Mouse (Mus musculus) midbrain, postnatal 0 days (tissue): ENCODE results near the gene Mycbp2. TPM values are rescaled to one million over a fixed set of nuclear protein-coding genes. Genes with fewer than 3 reads are reported as not detected.

Experiments
- ATAC-seq: fragments of 200-750 bp; cut with Nextera tagmentation; 2 replicates; pipeline ENCODE4 v1.8.0; 2017; ENCODE audit warnings: moderate number of reproducible peaks, mild to moderate bottlenecking, moderate TSS enrichment, moderate library complexity; ENCODE audit not compliant: low FRiP score
- DNase-seq: peaks from one replicate; pipeline ENCODE4 v3.0.0-alpha.2; 2015; ENCODE audit warnings: low spot score
- H3K27ac ChIP-seq: fragments of 300-500 bp; sonication (generic); 2 replicates; pipeline ENCODE4 v1.5.1; 2014; ENCODE audit warnings: low read depth, mild to moderate bottlenecking, low read length, mixed read lengths
- H3K27me3 ChIP-seq: fragments of 300-500 bp; sonication (generic); 2 replicates; pipeline ENCODE4 v1.6.1; 2014; ENCODE audit warnings: low read length, control low read depth, mixed read lengths; ENCODE audit not compliant: insufficient read depth
- H3K36me3 ChIP-seq: fragments of 300-500 bp; sonication (generic); 2 replicates; pipeline ENCODE4 v1.6.1; 2014; ENCODE audit warnings: low read length, control low read depth, mixed read lengths; ENCODE audit not compliant: insufficient read depth
- H3K4me1 ChIP-seq: fragments of 300-500 bp; sonication (generic); 2 replicates; pipeline ENCODE4 v1.6.1; 2014; ENCODE audit warnings: mild to moderate bottlenecking, control low read depth, antibody characterized with exemption, low read length, mixed read lengths; ENCODE audit not compliant: insufficient read depth
- H3K4me2 ChIP-seq: fragments of 300-500 bp; sonication (generic); 2 replicates; pipeline ENCODE4 v1.6.1; 2014; ENCODE audit warnings: low read depth, mild to moderate bottlenecking, low read length, mixed read lengths; ENCODE audit not compliant: poor library complexity, severe bottlenecking
- H3K4me3 ChIP-seq: fragments of 300-500 bp; sonication (generic); 2 replicates; pipeline ENCODE4 v1.5.1; 2014; ENCODE audit warnings: low read depth, mild to moderate bottlenecking, low read length, moderate library complexity
- H3K9ac ChIP-seq: fragments of 300-500 bp; sonication (generic); replicated peaks from 2 replicates; pipeline ENCODE4 v1.6.1; 2014; ENCODE audit warnings: mild to moderate bottlenecking, low read length, moderate library complexity, mixed read lengths; ENCODE audit not compliant: poor library complexity, severe bottlenecking
- H3K9me3 ChIP-seq: fragments of 300-500 bp; sonication (generic); 2 replicates; pipeline ENCODE4 v1.6.1; 2016; ENCODE audit warnings: low read length, control low read depth
- CTCF ChIP-seq: IDR thresholded peaks from 2 replicates; pipeline ENCODE4 v1.5.1; 2016; ENCODE audit warnings: antibody characterized with exemption, mild to moderate bottlenecking
- WGBS: fragments of 180-500 bp; shearing (Covaris S2); extraction: QIAGEN DNeasy Blood & Tissue Kit; methylation state at CpG from one replicate; pipeline ENCODE4 v1.1.7; 2014; 5-methylcytosine and 5-hydroxymethylcytosine counted together
- polyA plus RNA-seq: library from polyadenylated mRNA; unstranded; fragments of >200 nt; fragmentation: Nextera tagmentation; extraction: Ambion mirVana; gene quantifications from 2 replicates; pipeline ENCODE4 v1.2.1, GENCODE M21; 2015
- total RNA-seq: library from RNA; depleted of rRNA; stranded (reverse); fragments of >200 nt; gene quantifications from 2 replicates; pipeline ENCODE4 v1.2.3, GENCODE M21; 2014

Mycbp2 gene
- total and polyA plus RNA-seq, 2 experiments from 2014 or later = 64.2 to 110 TPM

DNA sequence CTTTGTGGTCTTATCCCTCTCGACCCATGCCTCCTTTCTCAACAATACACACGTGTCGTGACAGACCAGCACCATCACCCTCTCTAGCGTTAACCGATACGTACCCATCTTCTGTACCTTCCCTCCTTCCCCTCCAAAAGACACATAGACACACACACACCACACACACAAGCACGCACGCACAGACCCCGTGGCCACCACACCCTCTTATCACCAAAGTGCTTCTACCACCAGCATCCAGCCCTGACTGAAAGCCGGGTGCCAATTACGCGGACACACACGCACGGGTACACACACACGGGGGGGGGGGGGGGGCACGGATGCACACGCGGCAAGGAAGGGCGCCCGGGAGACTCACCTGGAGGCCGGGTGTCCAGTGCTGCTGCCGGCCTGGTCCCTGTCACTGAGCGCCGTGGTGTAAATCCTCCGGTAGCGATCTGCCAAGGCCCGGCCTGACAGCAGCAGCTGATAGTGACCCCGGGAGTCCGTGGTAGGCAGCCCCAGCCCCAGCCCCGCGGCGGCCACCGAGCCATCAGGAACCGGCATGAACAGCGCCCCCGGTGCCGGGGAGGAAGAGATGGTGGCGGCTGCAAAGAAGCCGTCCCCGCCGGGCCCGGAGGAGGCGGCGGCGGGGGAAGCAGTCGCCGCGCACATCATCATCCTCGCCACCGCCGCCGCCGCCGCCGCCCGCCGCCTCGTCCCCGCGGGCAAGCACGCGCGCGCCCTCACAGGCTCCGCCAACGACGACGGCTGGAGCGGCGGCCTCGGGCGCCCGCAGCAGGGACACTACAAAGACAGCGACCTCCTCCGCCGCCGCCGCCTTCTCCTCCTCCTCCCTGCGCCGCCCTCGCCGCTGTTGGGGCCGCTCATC is 521 bp downstream of the Mycbp2 start:
- ATAC-seq (peak; percentile 72), DNase-seq (peak; percentile 53)
- H3K36me3 ChIP-seq = no peaks in the 10 kb centered on the region
- H3K27me3 ChIP-seq = no peaks in the 10 kb centered on the region
- peak; percentile 35 for TF ChIP-seq CTCF
- H3K4me3 ChIP-seq = peak overlapping the region; percentile 78
- H3K4me2 ChIP-seq = peak overlapping the region; percentile 68
- under 1% methylated on average over 74 of the region's 83 CpGs for WGBS
- H3K9ac ChIP-seq = peak overlapping the region; percentile 91
- H3K9me3 ChIP-seq = no peaks in the 10 kb centered on the region
- H3K4me1 ChIP-seq = peaks cover 15% of the 10 kb centered on the region; the same call in 1 of the 2 replicates
- H3K27ac ChIP-seq = peak overlapping the region; percentile 96

DNA sequence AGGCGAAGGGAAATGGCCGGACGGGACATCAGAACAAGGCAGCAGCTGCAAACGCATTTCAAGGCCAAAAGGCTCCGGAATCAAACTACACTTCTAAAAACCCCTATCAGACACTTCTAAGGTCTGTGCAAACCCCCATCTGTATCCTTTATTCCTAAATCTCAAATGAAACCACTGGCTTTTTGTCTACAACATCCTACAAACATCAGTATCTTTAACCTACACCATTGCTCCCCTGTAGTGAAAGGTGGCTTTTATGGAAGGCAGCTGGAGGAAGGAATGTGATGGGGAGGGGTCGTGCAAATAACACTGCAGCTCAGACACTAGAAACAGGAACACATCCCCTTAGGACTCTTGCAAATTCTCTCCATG is 1.1 kb downstream of the Mycbp2 start:
- Histone ChIP-seq H3K36me3 (no peaks in the 10 kb centered on the region), H3K9me3 (no peaks in the 10 kb centered on the region), H3K4me1 (peaks cover 15% of the 10 kb centered on the region; the same call in 1 of the 2 replicates), H3K9ac (peak overlapping the region; percentile 91), H3K27ac (peak overlapping the region; percentile 96), H3K27me3 (no peaks in the 10 kb centered on the region), H3K4me3 (peak overlapping the region; percentile 78), H3K4me2 (peak overlapping the region; percentile 68)
- WGBS = 3% methylated on average over 6 of the region's 6 CpGs
- no peak for DNase-seq
- no peak for TF ChIP-seq CTCF
- no peak for ATAC-seq

- Histone ChIP-seq H3K4me3 (peak overlapping the region; percentile 78), H3K27ac (no peak overlapping the region), H3K4me1 (peaks cover 15% of the 10 kb centered on the region; the same call in 1 of the 2 replicates), H3K9me3 (no peaks in the 10 kb centered on the region), H3K9ac (peak overlapping the region; percentile 91; the same call in 1 of the 2 replicates), H3K4me2 (peak overlapping the region; percentile 68), H3K27me3 (no peaks in the 10 kb centered on the region), H3K36me3 (no peaks in the 10 kb centered on the region)
- ATAC-seq (no peak), DNase-seq (no peak)
- WGBS = 37% methylated on average over 2 of the region's 2 CpGs
- no peak for TF ChIP-seq CTCF
Measured at GRCm38 (mm10) chr14:103345011-103345410, 1.6 kb downstream of the Mycbp2 start.

GRCm38 (mm10) chr14:103343791-103344190 is 2.8 kb downstream of the Mycbp2 start:
- no peaks in the 10 kb centered on the region for H3K36me3 ChIP-seq
- H3K4me1 ChIP-seq = peaks cover 15% of the 10 kb centered on the region; the same call in 1 of the 2 replicates
- no peaks in the 10 kb centered on the region for H3K9me3 ChIP-seq
- DNase-seq = no peak
- no peak overlapping the region for H3K27ac ChIP-seq
- peak overlapping the region; percentile 30 for H3K4me3 ChIP-seq
- peak overlapping the region; percentile 46 for H3K4me2 ChIP-seq
- no peak for TF ChIP-seq CTCF
- no peaks in the 10 kb centered on the region for H3K27me3 ChIP-seq
- WGBS = 54% methylated on average over 5 of the region's 5 CpGs
- ATAC-seq = no peak
- no peak overlapping the region for H3K9ac ChIP-seq

DNA sequence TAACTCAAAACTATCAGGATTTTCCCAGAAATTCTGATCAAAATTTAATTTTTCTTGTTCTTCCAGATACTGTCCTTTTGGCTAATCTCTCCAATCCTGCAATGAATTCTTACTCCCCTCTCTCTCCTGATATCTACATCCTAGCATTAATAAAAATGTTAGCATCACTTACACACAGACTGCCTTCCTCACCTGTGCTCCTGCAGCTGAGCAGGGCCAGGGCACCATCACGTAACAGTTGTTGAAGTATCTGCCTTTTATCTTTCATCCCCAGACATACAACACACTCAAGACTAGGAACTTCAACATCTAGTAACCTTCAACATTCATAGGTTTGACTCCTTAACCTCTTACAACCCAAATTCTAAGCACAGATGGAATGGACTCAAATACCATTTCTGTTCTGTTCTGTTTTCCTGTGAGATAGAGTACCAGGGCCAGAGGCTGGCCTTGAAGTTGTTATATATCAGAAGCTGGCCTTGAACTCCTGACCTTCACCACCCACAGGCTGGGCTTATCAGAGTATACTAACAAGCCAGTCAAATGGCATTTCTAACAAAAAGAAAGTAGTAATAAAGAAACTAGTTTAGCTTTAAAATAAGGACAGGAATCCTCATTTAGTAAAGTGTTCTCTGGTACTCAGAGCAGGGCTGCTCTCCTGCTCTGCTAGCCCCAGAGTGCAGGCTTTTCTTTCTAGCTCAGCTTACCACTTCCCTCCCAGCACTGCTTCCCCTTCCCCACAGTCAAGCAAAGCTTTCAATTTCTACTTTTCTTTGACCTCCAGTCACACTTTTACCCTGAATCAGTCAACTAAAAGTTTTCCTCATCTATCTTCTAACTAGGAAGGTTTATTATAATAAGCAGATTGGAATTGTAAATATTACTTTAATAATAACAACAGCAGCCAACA is 5.0 kb downstream of the Mycbp2 start:
- Histone ChIP-seq H3K4me2 (no peak overlapping the region), H3K4me1 (peaks cover 15% of the 10 kb centered on the region; the same call in 1 of the 2 replicates), H3K4me3 (no peak overlapping the region), H3K9ac (no peak overlapping the region), H3K9me3 (no peaks in the 10 kb centered on the region), H3K36me3 (no peaks in the 10 kb centered on the region), H3K27ac (no peak overlapping the region), H3K27me3 (no peaks in the 10 kb centered on the region)
- WGBS = 69% methylated on average over 1 of the region's 1 CpGs
- ATAC-seq (no peak), DNase-seq (no peak)
- no peak for TF ChIP-seq CTCF
